Mouse (Mus musculus) left cerebral cortex, adult 2 months (tissue): ENCODE measurements at regions not wholly inside any gene's neighbourhood (a gene's known extent, or its start where the extent isn't known, plus 50 kb on each side); places are given as distances from the start of the nearest gene placed in this dataset.
"Not testable (repeated sequence)": the region's sequence is repeated elsewhere in the genome, so short reads cannot be mapped to it uniquely, and the experiment has no call there.

Source experiments
- DNase-seq, 2 experiments: peaks; one replicate each; pipeline ENCODE4 v3.0.0; 2021 to 2022; ENCODE audit warnings: low spot score in 2 of 2, mixed read lengths in 1 of 2; ENCODE audit errors: extremely low spot score in 1 of 2
- H3K27ac ChIP-seq: fragments of 200-600 bp; 2 replicates; pipeline ENCODE4 v1.8.1; 2022
- H3K4me3 ChIP-seq: fragments of 200-600 bp; 2 replicates; pipeline ENCODE4 v1.8.1; 2022
- CTCF ChIP-seq: fragments of 200-600 bp; IDR thresholded peaks from 2 replicates; pipeline ENCODE4 v1.8.1; 2022; ENCODE audit warnings: antibody characterized with exemption, mild to moderate bottlenecking, moderate library complexity
- intact Hi-C: fragments of 180-260 bp; cut with DNase I; formaldehyde crosslinking; loops from one replicate; pipeline ENCODE4 v1.15.1; 2025

- intact Hi-C loops: no loop called here
- no peak overlapping the region for H3K4me3 ChIP-seq
- DNase-seq: no peak
- no peak overlapping the region for H3K27ac ChIP-seq
- TF ChIP-seq CTCF: no peak
Measured at GRCm38 (mm10) chr15:87818566-87818965, 274.5 kb downstream of the Fam19a5 start.

GRCm38 (mm10) chr15:87842097-87842496 lies 298.0 kb downstream of the Fam19a5 start:
- DNase-seq: no peak
- H3K4me3 ChIP-seq: no peak overlapping the region
- no peak overlapping the region for H3K27ac ChIP-seq
- TF ChIP-seq CTCF: no peak
- intact Hi-C loops: no loop called here

- H3K27ac ChIP-seq: no peak overlapping the region
- TF ChIP-seq CTCF: no peak
- no peak overlapping the region for H3K4me3 ChIP-seq
- intact Hi-C loops: no loop called here
- DNase-seq: no peak
Measured at GRCm38 (mm10) chr15:87859069-87859468, 315.0 kb downstream of the Fam19a5 start.

GRCm38 (mm10) chr15:87876286-87876899 lies 332.3 kb downstream of the Fam19a5 start:
- intact Hi-C loops: no loop called here
- H3K27ac ChIP-seq: no peak overlapping the region
- no peak overlapping the region for H3K4me3 ChIP-seq
- no peak for TF ChIP-seq CTCF
- no peak for DNase-seq

GRCm38 (mm10) chr15:87890903-87891302 lies 346.8 kb downstream of the Fam19a5 start:
- intact Hi-C loops: no loop called here
- DNase-seq: no peak
- H3K4me3 ChIP-seq: no peak overlapping the region
- no peak overlapping the region for H3K27ac ChIP-seq
- no peak for TF ChIP-seq CTCF

- H3K27ac ChIP-seq, H3K4me3 ChIP-seq, intact Hi-C loops, DNase-seq: not testable (repeated sequence)
Measured at GRCm38 (mm10) chr15:87894866-87895265, 350.8 kb downstream of the Fam19a5 start.

- intact Hi-C loops: no loop called here
- DNase-seq: no peak
- H3K4me3 ChIP-seq: no peak overlapping the region
- no peak for TF ChIP-seq CTCF
- H3K27ac ChIP-seq: no peak overlapping the region
Measured at GRCm38 (mm10) chr15:87898655-87899054, 354.6 kb downstream of the Fam19a5 start.

GRCm38 (mm10) chr15:87904436-87904835 lies 360.3 kb downstream of the Fam19a5 start:
- Histone ChIP-seq H3K27ac (no peak overlapping the region), H3K4me3 (no peak overlapping the region)
- no peak for DNase-seq
- no peak for TF ChIP-seq CTCF
- intact Hi-C loops: no loop called here

GRCm38 (mm10) chr15:87906310-87906709 lies 362.2 kb downstream of the Fam19a5 start:
- no peak overlapping the region for H3K27ac ChIP-seq
- no peak for DNase-seq
- no peak for TF ChIP-seq CTCF
- no peak overlapping the region for H3K4me3 ChIP-seq
- intact Hi-C loops: no loop called here

GRCm38 (mm10) chr15:87922091-87922490 lies 378.0 kb downstream of the Fam19a5 start:
- Histone ChIP-seq H3K4me3 (no peak overlapping the region), H3K27ac (no peak overlapping the region)
- peak; percentile 17 to 43 for DNase-seq
- no peak for TF ChIP-seq CTCF
- intact Hi-C loops: loop anchor here (5.0 kb wide), 1 partner anchor 295 kb away; no protein-coding TSS in a partner anchor

GRCm38 (mm10) chr15:87922781-87923446 lies 378.8 kb downstream of the Fam19a5 start:
- intact Hi-C loops: loop anchor here (5.0 kb wide), 1 partner anchor 296 kb away; no protein-coding TSS in a partner anchor
- Histone ChIP-seq H3K4me3 (no peak overlapping the region), H3K27ac (no peak overlapping the region)
- no peak for DNase-seq
- no peak for TF ChIP-seq CTCF

- TF ChIP-seq CTCF: peak; percentile 51
- Histone ChIP-seq H3K4me3 (no peak overlapping the region), H3K27ac (no peak overlapping the region)
- DNase-seq: peak; percentile 17 to 33
- intact Hi-C loops: loop anchor here (5.0 kb wide), 1 partner anchor 297 kb away; no protein-coding TSS in a partner anchor
Measured at GRCm38 (mm10) chr15:87923906-87924305, 379.8 kb downstream of the Fam19a5 start.

GRCm38 (mm10) chr15:87936041-87936440 lies 391.9 kb downstream of the Fam19a5 start:
- intact Hi-C loops: no loop called here
- TF ChIP-seq CTCF: no peak
- Histone ChIP-seq H3K27ac (no peak overlapping the region), H3K4me3 (no peak overlapping the region)
- no peak for DNase-seq
